Mouse (Mus musculus): ENCODE data around the gene Camk1d. TPM values are rescaled to one million over a fixed set of nuclear protein-coding genes. Genes with fewer than 3 reads are reported as not detected.
"Not testable (repeated sequence)": the region's sequence is repeated elsewhere in the genome, so short reads cannot be mapped to it uniquely, and the experiment has no call there.

Camk1d gene
- total RNA-seq, 2 experiments from 2014 or later: 3.9 to 4.8 TPM

GRCm38 (mm10) chr2:5319138-5319537 lies 395.2 kb downstream of the Camk1d start:
- no peak for DNase-seq

GRCm38 (mm10) chr2:5316763-5317162 lies 397.6 kb downstream of the Camk1d start:
- no peak for DNase-seq

GRCm38 (mm10) chr2:5316217-5316616 lies 398.1 kb downstream of the Camk1d start:
- DNase-seq: no peak

- DNase-seq: no peak
Observed at GRCm38 (mm10) chr2:5315291-5315828, 399.0 kb downstream of the Camk1d start.

GRCm38 (mm10) chr2:5314530-5315166 lies 399.7 kb downstream of the Camk1d start:
- DNase-seq: no peak

GRCm38 (mm10) chr2:5305156-5305555 lies 409.2 kb downstream of the Camk1d start:
- peak in 1 of 2 experiments; percentile 17 for DNase-seq

GRCm38 (mm10) chr2:5304451-5304850 lies 409.9 kb downstream of the Camk1d start:
- DNase-seq: no peak

GRCm38 (mm10) chr2:5301286-5301685 lies 413.0 kb downstream of the Camk1d start:
- no peak for DNase-seq

- DNase-seq: peak; percentile 26 to 31
Observed at GRCm38 (mm10) chr2:5298071-5298470, 416.2 kb downstream of the Camk1d start.

GRCm38 (mm10) chr2:5296749-5297545 lies 417.4 kb downstream of the Camk1d start:
- DNase-seq: no peak

GRCm38 (mm10) chr2:5295098-5295497 lies 419.2 kb downstream of the Camk1d start:
- no peak for DNase-seq

- peak in 1 of 2 experiments; percentile 19 for DNase-seq
Observed at GRCm38 (mm10) chr2:5294451-5294850, 419.9 kb downstream of the Camk1d start.

- DNase-seq: no peak
Observed at GRCm38 (mm10) chr2:5288593-5288992, 425.7 kb downstream of the Camk1d start.

GRCm38 (mm10) chr2:5287044-5287380 lies 427.3 kb downstream of the Camk1d start:
- DNase-seq: peak in 1 of 2 experiments; percentile 36

GRCm38 (mm10) chr2:5286189-5287043 lies 427.9 kb downstream of the Camk1d start:
- peak in 1 of 2 experiments; percentile 18 for DNase-seq

- DNase-seq: no peak
Observed at GRCm38 (mm10) chr2:5284351-5284750, 430.0 kb downstream of the Camk1d start.

- DNase-seq: no peak
Observed at GRCm38 (mm10) chr2:5282623-5283022, 431.7 kb downstream of the Camk1d start.

GRCm38 (mm10) chr2:5267980-5268379 lies 446.3 kb downstream of the Camk1d start:
- no peak for DNase-seq

- DNase-seq: no peak
Observed at GRCm38 (mm10) chr2:5262279-5262678, 452.0 kb downstream of the Camk1d start.

GRCm38 (mm10) chr2:5258250-5258649 lies 456.1 kb downstream of the Camk1d start:
- no peak for DNase-seq

GRCm38 (mm10) chr2:5249969-5250368 lies 464.3 kb downstream of the Camk1d start:
- peak; percentile 54 to 65 for DNase-seq

- DNase-seq: not testable (repeated sequence)
Observed at GRCm38 (mm10) chr2:5249199-5249598, 465.1 kb downstream of the Camk1d start.

All from heart, adult 18-20 months (tissue).